Mouse (Mus musculus): ENCODE measurements around the gene Peak1.
"Not testable (repeated sequence)": the region's sequence is repeated elsewhere in the genome, so short reads cannot be mapped to it uniquely, and the experiment has no call there.

Peak1 gene

DNA sequence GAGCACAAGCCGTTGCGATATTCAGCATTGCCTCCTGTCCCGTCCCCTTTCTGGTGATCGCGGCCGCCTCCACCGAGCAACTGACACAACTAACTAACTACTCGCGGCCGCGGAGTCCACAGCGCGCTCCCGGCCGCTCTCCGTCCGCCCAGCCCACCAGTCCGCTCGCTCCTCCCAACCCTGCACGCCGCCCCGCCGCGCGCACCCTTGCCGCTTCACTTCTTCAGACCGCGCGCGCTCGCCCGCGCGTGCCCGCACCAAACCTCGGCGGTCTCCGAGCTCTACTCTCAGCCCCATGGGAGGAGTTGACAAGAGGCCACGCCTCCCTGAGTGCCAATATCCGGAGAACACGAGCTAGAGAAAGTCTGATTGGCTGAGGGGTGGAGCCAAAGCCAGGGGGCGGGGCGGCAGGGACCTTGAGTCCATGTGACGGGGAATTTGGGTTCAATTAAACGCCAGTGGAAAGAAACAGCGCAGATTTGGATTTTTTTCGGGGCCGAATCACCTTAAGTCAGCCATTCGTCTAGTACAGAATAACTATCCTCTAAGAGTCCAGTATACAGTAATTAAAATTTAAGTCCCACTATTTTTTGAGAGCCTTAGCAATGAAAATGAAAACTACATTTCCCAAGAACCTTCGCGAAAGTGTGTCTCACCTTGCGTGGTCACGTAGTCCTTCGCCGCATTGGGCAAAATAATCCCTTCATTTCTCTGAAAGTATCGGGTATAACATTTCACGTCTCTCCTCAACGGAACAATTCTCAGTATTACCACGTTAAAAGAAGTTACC lies at the start of gene Peak1, which contains the start of gene Hmg20a:
Gene Peak1 (minus strand): TSS at position 120 of the 790 bp plus-strand sequence.
Gene Hmg20a (plus strand): TSS at position 662 of the 790 bp plus-strand sequence.
- peak; percentile 100 for DNase-seq (ENCODE audit: low spot score in 2 of 2)

DNA sequence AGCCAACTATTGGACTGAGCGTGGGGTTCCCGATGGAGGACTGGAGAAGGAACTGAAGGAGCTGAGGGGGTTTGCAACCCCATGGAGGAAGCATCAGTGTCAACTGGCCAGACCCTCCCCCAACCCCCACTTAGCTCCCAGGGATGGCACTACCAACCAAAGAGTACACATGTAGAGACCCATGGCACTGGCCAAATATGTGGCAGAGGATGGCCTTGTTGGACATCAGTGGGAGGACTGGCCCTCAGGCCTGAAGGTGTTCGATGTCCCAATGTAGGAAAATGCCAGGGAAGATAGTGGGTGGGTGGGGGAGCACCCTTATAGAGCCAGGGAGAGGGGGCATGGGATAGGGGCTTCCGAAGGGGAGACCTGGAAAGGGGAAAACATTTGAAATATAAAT lies 48.4 kb upstream of the Peak1 start:
- DNase-seq (ENCODE audit: low spot score in 2 of 2) = no peak

DNA sequence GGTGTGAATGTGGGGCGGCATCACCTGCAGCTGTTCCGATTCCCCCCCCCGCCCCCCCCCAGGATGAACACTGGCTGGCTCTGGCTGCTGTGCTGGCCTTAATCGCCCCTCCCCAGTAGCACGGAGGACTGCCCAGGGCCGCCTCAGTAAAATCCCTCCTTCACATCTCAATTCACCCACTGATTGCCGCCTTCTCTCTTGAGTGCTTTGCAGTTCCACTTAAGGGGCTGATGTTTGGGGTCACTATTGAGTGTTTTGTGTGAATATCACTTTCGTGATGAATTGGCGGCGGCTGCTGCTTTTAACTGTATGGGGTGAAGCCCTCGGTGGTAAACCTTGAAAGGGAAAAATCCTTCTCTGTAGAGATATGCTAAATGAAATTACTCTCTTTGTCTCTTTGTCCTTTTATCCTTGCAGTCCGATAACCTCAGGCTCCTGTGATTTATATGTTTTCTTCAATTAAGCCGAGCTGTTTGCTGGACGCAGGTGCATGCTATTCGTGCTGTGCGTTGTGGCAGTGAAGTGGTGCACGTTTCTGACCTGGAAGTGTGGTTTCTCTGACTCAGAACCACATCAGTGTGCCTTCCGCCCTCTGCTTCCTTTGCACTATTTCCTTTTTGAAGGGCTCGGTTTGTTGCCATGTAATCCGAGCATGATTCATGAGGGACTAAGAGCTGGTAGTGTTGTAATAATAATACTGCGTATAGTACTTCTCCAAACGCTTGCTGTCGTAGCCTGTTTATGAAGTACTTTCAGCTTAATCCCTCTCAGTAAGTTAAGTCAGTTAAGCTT lies 47.2 kb upstream of the Peak1 start:
- DNase-seq (ENCODE audit: low spot score in 2 of 2) = peak; percentile 38 to 45

DNA sequence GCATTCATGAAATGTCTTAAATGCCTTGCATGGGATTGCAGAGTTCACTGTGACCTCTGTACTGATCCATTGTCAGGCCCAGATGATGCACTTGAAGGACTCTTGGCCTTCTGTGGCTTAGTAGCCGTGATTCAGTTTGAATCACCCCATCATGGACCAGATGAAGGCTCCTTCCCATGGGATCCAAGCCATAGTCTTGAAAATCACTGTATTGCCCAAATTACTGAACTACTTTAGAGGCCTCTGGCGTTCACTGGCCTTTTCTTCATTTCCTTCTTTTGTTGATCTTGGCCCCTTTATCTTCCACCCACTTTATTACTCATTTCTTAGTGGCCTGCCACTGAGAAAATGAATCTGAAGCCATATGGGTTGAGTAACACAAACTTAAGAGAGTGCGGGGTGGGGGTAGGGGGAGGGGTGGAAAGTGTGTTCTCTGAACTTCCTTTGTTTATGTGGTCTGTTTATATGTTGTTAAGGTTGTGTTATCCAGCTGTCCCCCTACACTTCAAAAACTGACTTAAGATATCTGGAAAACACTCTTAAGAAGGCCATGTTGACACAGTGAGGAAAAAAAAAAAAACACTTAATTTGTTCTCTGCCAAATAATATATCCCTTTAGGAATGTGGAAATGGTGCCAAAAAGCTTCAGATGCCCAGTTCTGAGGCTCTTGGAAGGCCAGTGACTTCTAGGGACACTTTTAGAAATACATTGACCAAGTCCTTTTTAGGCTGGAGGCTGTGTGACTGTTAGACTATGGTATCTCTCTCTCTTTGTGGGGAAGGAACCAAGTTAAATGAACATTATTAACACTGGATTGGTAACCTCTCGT lies 46.0 kb upstream of the Peak1 start:
- peak in 1 of 2 experiments; percentile 15 for DNase-seq (ENCODE audit: low spot score in 2 of 2)

DNA sequence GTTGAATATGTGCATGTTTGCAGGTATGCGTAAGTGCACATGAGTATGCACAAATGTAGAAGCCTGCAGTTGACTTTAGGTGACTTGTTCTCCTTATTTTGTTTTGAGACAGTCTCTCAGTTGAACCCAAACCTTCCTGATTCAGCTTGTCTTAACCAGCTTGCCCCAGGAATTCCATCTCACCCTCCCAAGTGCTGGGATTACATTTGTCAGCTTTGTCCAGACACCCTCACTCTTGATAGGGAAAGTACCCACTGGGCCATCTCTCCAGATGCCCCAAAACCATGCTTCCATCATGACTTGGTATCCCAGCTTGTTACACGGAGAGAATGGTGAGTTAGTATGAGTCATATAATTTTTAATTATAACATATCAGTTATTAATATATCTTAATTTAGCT lies 45.2 kb upstream of the Peak1 start:
- no peak for DNase-seq (ENCODE audit: low spot score in 2 of 2)

DNA sequence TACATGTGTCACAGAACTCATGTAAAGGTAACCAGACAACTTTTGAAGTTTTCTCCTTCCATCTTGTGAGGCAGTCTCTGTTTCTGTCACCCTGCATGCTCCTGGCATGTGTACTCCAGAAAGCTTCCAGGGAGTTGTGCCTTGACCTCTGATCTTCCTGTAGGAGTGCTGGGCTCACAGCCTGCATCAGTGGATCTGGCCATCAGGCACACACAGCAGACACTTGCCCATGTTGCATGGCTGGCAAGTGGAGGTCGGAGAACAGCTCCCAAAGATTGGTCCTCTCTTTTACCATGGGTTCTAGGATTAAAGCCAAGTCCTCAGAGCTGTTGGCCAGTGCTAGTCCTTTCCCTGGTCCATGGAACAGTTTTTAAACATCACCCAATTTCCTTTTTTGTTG lies 44.7 kb upstream of the Peak1 start:
- no peak for DNase-seq (ENCODE audit: low spot score in 2 of 2)

DNA sequence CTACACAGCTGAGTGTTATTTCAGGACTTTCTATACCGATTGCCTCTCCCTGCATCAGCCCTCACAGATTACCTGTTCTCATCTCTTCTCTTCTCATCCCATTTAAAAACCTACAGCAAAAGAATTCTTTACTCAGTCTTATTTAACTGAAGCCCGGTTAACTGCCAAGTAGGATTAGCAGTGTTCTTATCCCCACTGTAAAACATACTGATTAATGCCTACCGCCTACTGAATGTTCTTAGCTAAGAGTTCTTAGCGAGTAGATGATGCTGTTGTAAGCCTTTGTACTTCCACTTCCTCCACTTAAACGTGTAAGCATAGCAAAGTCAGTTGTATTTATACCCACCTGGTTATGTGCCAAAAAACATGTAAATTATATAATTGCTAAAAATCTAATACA lies 43.1 kb upstream of the Peak1 start:
- DNase-seq (ENCODE audit: low spot score in 2 of 2) = no peak

DNA sequence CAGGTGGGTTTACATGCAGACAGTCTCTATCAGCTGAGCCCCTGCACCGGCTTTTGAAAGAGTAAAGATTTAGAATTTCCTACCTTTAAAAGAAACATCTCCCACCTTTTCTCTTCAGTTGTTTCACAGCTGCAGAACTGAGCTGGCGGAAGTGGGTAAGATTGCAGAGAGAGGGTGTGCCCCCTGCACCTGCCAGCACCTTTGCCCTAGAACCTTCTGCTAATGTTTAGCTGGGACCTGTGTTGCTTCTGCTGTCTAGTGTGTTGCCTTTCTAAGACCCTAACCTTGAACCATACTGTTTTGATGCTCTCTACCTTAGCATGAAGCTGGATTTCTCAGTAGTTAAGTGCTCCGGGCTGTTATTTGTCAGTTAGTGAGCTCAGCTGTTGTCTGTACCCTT lies 38.6 kb upstream of the Peak1 start:
- DNase-seq (ENCODE audit: low spot score in 2 of 2) = no peak

DNA sequence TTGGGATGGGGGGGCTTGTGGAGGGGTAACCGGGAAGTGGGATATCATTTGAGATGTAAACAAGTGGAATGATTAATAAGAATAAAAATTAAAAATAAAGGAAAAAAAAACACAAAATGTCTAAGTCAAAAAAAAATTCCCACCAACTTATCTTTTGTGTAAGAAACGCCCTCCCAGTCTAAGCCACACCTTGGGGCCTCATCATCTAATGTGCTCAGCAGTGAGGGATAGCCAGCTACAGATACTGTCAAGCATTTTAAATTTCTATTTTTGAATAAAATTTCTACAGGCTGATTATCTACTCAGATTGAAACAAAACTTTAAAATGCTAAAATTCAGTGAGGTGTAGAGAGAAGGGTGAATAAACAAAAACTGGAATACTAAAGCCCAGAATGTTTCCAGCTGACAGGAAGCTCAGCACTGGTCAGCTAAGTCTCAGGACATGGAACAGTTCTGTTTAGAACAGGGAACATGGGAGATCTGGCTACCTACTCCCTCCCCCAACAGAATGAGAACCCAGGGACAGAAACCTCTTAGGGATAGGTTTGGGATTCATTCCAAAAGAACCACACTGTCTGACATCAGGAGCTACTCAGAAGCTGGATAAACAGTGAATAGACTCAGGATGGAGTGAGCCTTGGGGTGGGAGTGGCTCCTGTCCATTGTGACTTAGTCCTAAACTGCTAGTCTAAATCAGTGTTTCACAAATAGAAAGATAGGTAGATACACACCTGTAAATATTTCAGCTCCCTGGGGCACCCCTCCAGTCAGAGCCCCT lies 35.4 kb upstream of the Peak1 start:
- no peak for DNase-seq (ENCODE audit: low spot score in 2 of 2)

DNA sequence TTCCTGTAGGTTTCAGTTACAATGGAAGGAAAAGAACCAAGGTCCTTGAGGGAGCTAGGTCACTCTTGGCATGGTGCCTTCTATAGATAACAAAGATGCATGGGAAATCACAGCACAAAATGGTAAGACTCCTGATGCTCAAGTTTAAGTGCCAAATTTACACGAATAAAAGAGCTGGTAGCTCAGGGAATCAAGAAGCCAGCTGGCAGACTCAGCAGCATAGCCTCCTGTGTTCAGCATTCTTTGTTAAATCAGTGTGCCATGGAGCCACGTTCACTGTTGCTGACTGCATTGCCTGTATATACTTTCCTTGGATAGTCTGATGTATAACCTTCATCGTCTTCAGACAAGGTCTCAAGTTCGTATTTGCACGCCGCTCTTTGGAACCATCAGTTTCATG lies 33.7 kb upstream of the Peak1 start:
- DNase-seq (ENCODE audit: low spot score in 2 of 2) = no peak

DNA sequence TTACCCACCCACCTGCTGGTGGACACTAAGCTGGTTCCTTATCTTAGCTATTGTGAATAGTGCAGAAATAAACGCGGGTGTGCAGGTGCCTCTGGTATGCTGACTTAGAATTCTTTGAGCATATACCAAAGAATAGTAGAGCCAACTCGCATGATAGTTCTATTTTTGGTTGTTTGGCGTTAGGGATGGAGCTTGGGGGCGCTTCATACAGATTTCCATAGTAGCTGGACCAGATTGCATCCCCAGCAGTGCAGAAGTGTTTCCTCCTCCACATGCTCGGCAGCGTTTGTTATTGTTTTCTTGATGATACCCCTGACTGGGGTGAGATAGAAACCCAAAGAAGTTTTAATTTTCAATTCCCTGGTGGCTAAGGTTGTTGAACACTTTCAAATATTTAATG lies 21.8 kb upstream of the Peak1 start:
- no peak for DNase-seq (ENCODE audit: low spot score in 2 of 2)

DNA sequence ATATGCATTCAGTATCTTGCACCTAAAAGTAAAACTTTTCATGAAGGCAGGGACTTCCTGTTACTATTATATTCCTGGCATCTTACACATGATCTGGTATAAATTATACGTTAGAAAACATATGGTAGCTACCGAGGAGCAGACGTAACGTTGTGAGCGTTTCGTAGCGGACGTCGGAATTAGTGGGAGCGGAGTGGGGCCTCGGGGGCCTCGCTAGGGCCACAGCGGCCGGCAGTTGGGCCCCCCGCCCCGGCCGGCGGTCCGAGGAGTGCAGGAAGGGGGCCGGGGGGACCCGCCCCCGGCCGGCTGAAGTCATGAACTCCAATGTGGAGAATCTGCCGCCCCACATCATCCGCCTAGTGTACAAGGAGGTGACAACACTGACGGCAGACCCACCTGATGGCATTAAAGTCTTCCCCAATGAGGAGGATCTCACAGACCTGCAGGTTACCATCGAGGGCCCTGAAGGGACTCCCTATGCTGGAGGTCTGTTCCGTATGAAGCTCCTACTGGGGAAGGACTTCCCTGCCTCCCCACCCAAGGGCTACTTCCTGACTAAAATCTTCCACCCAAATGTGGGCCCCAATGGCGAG lies 19.5 kb upstream of the Peak1 start:
- not testable (repeated sequence) for DNase-seq (ENCODE audit: low spot score in 2 of 2)

DNA sequence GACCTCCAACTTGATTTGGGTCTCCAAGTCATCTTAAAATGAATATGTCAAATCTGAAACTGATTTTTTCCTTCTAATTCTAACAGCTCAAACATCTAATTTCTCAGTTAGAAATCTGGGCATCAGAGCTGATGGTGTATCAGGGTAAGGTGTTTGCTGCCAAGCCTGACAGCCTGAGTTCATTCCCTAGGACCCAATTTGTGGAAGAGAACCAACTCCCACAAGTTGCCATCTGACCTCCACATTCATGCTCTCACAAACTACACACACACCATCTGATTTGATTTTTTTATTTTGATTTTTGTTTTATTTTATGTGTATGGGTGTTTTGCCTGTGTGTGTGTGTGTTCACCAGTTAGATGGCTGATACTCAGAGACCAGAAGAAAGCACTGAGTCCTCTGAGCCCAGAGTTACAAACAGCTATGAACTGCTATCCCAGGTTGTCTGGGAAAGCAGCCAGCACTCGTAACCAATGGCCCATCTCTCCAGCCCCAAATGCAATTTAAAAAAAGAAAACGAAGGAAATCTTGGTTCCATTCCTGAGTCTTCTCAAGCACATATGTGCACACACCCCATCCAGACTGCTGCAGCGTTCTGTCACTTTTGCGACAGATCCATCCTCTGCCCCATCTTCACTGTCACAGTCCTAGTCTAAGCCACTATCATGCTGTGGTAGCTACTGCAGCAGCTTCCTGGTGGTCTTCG lies 18.1 kb upstream of the Peak1 start:
- no peak for DNase-seq (ENCODE audit: low spot score in 2 of 2)

DNA sequence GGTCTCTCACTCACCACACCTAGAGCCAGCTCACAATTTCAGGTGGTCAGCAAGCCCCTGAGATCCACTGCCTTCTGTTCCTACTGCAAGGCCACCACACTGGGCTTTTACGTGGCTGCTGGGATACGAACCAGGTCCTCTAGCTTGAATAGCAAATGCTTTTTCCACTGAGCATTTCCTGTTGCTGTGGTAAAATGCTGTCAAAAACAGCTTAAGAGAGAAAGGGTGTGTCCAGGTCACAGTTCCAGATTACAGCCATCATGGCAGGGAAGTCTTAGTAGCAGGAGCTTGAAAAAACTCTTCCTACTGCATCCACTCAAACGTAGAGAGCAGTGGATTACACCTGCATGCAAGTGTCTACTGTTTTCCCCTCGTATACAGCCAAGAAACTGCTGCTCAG lies 7.0 kb upstream of the Peak1 start:
- DNase-seq (ENCODE audit: low spot score in 2 of 2) = no peak

DNA sequence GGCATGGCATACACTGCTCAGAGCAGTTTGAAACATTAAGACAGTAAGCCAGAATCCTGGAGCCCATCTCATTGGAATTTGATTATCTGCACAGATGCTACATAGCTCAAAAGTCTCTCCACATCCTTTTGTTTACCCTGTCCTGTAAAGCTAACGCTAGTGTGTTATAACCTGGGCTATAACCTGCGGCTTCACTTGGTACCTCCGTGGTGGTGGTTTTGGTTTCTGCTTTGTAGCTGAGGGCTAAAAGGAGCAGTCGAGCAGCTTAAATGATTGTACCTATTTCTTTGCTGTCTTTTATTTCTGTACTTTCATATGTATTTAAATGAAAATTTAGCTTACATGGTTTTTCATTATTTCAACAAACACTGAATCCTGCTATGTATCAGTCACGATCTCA lies 4.1 kb upstream of the Peak1 start:
- DNase-seq (ENCODE audit: low spot score in 2 of 2) = no peak

DNA sequence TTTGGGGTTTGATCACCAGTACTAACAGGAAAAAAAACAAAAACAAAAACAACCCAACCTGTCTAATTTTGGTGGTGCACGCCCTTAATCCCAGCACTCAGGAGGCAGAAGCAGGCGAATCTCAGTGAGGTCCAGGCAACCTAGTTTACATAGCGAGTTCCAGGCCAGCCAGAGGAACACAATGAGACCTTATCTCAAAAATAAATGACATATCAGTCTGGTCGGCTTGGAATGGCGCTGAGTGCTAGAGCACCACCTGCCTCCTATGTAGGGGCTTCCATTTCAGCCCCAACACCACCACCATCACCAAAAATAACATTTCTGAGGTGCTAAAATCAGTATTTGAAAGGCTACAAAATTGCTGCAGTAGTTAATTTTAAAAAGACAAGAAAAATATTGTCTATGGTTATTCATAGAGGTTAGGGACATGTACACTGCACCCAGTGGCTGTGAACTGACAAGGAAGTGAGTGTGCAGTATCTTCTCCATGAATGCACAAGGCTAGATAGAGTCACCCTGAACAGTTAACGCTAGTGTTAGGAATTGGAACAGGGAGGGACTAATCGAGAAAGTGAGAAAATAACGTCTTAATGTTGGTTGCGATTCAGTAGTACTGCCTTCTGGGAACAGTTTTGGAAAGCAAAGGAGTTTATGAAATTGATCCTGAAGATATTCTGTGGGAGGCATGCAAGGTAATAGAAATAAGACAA lies 3.2 kb upstream of the Peak1 start:
- no peak for DNase-seq (ENCODE audit: low spot score in 2 of 2)

DNA sequence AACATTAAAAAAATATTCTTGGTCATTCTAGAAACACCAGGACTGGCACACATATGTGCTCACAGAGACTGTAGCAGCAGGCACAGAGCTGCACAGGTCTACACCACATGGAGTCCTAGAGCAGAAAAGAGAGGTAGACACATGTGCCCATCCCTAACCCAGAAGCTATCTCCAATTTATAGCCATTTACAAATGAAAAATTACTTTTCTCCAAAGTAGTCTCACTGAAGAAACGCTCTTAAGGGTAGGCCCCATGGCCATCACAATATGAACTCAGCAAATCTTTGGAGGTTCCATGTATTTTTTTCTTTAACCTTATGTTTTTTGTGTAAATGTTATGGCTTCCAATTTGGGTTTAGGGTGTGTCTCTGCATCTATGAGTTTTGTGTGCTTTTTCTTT lies 2.4 kb upstream of the Peak1 start:
- no peak for DNase-seq (ENCODE audit: low spot score in 2 of 2)

DNA sequence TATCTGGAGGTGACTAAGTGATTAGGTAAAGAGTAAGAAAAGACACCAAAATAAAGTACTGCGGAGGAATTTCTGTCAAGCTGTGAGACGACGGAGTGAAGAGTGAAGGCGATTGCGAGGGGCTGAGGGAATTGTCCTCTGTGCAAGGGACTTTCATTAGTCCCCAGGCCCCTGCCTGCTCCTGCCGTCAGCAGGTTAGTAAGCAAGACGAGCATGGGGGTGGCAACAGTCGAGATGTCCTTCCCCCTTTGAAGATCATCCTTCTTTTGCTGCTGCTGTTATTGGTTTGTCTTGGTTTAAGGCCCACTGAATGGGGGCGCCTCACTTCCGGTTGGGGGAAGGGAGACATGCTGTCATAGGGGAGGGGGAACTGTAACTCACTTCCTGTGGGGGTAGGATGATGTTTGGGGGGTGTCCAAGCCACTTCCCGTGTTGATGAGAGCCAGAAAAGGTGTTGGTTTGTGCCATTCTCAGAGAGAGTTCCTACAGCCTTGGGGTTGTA lies 922 bp upstream of the Peak1 start:
- peak; percentile 45 to 68 for DNase-seq (ENCODE audit: low spot score in 2 of 2)

DNA sequence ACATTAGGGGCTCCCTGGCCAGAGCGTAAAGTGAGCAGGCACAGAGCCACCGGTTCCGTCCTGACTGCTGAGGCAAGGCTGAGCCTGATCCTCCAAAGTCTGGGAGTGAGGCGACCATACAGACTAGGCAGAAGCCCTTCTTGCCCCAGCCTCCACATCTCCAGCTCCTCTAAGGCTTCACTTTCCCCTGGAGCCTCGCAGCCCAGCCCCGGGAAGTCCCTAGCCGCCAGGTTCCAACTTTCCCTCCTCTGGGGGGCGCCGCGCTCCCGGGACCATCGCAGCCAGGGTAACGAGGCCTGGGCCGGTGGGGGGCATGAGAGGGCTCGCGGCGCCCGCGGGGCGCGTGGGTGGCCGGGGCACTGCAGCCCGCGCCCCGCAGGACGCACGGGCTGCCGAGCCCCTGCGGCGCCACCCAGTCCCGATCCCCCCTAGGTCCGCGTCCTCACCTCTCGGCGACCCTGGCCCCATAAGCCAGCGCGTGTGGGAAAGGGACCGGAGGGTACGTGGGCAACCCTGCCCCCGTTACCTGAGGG lies 386 bp downstream of the Peak1 start:
- peak; percentile 79 to 83 for DNase-seq (ENCODE audit: low spot score in 2 of 2)
